Mouse (Mus musculus) common myeloid progenitor, adult 5-6 weeks (primary cell): ENCODE results near the gene Gm49721. TPM values are rescaled to one million over a fixed set of nuclear protein-coding genes. Genes with fewer than 3 reads are reported as not detected.
"Not testable (repeated sequence)": the region's sequence is repeated elsewhere in the genome, so short reads cannot be mapped to it uniquely, and the experiment has no call there.

Experiments used
- ATAC-seq: replicated peaks from 2 replicates; pipeline ENCODE4 v1.8.0; 2016; ENCODE audit warnings: low read depth, mild to moderate bottlenecking, moderate TSS enrichment, inconsistent platforms; ENCODE audit not compliant: poor library complexity, severe bottlenecking
- total RNA-seq: library from RNA; stranded (forward); fragments of 200-1000, 187-1606 nt; gene quantifications from 2 replicates; pipeline ENCODE4 v1.2.3, GENCODE M21; 2017

The Gm49721 gene
- total RNA-seq, 1 experiment from 2014 or later, result not detected

DNA sequence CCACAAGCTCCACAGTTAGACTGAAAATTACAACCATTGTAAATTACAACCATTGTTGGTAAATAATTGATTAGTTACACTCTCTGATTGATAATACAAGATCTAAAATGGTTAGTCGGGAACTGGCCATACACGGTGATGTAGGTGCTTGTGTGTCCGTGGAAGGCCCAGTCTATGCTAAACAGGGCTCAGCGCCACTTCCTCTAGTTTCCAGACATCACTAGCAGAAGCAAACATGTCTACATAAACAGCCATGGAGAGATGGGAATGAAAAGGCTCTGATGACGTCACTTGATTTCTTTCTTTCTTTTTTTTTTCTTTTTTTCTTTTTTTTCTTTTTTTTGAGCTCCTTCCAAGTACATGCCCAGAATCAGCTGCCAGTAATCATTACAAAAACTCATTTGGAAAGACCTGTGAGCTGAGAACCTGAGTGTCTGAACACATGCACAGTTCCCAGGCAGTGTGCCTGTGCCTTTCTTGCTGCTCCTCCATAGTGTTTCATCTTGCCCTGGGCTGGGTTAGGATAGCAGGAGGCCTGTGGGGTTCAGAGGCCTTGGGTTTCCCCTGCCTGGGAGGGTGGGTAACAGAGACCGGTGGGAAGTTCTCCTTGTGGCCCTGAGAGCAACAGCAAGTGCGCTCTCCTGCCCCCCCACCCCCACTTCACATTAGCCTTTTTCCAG, 91.0 kb downstream of the Gm49721 start:
- not testable (repeated sequence) for ATAC-seq

DNA sequence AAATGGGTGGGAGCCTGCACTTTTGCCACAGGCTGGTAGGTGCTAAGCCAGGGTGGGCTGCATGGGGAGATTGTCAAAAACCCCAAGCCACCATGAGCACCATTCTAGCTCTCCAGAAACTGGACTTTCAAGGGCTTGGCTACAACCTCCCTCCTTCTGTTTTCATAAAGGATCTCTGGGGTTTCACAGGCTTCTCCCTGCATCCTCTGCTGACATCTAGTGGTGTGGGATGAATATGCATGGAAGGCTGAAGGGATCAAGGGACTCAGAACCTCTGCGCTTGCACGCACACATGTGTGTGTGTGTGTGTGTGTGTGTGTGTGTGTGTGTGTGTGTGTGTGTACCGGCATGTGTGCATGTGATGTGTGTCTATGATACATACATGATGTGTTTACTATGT, 95.8 kb downstream of the Gm49721 start:
- ATAC-seq, result peak; percentile 68

DNA sequence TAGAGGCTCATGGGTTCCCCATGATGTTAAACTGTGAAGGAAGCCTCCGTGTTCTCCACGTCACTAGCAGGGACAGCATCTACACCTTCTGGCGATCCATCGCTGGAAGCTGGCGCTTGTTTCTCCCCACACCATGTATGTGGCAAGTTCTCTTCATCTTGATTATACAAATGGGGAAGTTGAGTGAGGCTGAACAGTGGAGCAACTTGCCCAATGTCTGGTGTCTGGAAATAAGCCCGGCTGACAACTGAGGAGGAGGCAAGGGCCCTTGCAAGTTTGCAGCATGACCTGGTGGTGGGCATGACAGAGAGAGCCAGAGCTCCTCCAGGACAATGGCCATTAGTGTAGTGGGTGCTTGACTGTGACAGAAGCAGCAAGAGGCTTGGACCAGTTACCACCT, 96.8 kb downstream of the Gm49721 start:
- peak; percentile 81 for ATAC-seq

DNA sequence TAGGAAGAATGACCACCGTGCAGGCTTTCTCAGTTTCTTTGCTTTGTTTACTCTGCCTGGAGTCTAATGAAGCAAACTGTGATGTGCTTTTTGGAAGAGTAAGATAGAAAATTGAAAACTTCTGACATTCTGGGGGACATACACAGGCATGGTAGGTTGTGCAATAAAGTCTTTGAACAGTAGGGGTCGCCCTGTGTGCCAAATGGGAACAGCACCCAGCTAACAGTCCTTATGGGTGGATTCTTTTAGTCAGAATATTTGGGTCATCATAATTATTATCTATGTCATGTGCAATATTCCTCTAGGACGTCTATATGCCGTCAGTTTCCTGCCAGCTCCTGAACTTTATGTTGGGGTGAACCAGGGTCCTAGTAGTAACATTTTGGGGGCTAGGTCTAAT, 100.9 kb downstream of the Gm49721 start:
- ATAC-seq, result peak; percentile 62

DNA sequence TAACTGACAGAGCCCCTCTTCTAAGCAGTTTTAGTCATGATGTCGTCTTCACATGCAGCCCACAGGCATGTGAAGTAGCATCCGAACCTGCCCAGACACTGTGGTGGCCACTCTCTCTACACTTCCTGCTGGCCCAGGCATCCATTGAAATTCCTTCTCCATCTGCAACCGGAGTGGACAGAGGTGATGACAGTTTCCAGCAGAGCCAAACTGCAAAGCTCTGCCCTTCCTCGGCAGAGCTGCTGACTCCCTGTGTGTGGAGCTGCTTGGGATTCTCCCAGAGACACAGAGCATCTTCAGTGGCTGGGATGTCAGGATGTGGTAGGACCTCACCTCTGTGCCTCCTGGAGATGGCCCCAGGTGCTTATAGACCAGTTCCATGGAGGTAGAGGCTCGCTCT, 105.8 kb downstream of the Gm49721 start:
- not testable (repeated sequence) for ATAC-seq

DNA sequence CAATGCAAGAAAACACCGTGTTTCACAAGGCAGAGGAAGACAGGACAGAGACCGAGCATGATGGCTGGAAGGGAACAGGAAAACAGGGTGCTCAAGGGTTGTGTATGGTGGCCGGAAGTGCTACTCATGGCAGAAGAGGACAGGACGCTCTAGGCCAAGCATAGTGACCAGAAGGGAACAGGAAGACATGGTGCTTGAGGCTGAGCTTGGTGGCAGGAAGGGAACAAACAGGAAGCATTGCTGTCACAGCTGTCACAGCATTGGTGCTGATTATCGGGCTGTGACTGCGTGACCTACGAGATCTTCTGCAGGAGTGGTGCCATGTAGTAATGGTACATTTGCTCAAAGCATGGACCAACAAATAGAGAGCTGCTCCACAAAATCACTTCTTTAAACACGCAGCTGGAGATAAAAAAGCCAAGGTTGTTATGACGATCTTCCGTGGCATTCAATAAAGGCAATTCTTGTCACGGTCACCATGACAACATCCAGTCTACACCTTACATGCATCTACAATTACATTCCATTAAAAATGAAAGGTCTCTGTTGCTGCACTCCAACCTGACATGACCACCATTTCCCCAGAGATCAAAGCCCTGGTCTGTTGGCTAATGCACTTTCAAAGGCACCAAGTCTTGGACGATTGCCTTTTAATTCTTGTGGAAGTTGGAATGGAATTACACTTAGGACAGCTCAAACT, 106.9 kb downstream of the Gm49721 start:
- peak; percentile 67 for ATAC-seq

DNA sequence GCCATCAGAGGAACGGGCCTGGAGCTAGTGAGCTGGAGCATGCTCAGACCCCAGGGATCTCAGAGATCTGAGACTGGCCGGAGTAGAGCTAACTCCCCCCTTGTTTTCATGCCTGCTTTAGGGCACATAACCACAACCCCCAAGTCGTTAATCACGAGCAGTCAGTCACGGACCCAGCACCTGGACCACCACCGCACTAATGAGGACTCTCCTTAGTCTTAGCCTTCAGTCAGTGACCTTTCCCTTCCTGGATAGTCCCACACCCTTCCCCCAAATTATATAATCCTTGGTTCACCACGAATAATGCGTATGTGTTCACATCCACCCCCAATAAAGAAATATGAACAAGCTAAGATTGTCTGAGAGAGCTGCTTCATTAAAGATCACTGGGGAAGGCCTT, 108.1 kb downstream of the Gm49721 start:
- not testable (repeated sequence) for ATAC-seq

Other genes starting within 250 kb of the Gm49721 start
- 175 and 186 TPM in 2 replicates for gene Ezr, start 196.1 kb upstream of the Gm49721 start, total RNA-seq
- gene Rsph3b, start 30.2 kb upstream of the Gm49721 start, total RNA-seq, result 43.6 and 46.6 TPM in 2 replicates
- 39.2 and 40.2 TPM in 2 replicates for gene Tagap1, start 17.7 kb upstream of the Gm49721 start, total RNA-seq
- 429 and 483 TPM in 2 replicates for gene Rnaset2b, start 8.3 kb upstream of the Gm49721 start, total RNA-seq
- gene Gm1604a, start 46.7 kb downstream of the Gm49721 start, total RNA-seq, result 0.41 TPM in 1 of 2 replicates, not detected in the other
- gene Rps6ka2, start 191.2 kb downstream of the Gm49721 start, total RNA-seq, result 2.1 and 2.4 TPM in 2 replicates